Mouse (Mus musculus): Measurements from ENCODE around the gene Xcr1.

Gene Xcr1

DNA sequence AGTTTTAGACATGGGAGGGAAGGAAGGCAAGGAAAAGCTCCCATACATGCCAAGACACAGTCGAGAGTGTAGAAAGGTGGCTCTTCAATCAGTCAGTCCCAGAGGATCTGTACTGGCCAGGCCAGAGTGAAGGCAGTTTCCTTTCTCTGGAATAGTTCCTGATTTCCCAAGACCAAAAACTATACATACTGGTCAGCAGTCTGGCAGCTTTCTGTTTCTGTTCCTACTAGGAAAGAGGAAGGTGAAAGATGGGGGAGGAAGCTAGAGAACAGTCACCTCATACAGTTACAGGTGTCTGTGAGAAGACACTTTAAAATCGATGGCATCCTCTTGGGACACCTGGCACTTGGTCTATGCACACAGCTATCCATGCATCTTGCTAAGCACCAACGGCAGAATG is 46.4 kb downstream of the Xcr1 start:
- no peak for DNase-seq (ENCODE audit: low spot score in 2 of 2)

DNA sequence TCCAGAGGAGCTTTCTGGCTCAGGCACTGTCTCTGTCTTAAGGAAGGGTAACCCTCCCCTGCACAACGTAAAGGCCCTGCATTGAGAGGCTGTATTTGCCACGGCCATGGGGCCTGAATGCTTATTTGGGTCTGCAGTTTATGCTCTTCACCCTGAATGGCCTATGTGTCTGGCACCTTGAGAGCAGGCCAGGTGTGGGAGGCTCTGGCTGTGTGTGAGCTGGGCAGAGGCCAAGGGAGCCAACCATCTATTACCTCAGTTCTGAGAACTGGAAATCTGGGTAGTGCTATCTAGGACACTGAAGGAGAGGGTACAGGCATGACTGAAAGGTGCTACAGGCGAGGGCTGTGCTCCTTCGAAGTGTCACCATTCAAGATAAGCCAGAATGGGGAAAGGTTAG is 47.0 kb downstream of the Xcr1 start:
- no peak for DNase-seq (ENCODE audit: low spot score in 2 of 2)

DNA sequence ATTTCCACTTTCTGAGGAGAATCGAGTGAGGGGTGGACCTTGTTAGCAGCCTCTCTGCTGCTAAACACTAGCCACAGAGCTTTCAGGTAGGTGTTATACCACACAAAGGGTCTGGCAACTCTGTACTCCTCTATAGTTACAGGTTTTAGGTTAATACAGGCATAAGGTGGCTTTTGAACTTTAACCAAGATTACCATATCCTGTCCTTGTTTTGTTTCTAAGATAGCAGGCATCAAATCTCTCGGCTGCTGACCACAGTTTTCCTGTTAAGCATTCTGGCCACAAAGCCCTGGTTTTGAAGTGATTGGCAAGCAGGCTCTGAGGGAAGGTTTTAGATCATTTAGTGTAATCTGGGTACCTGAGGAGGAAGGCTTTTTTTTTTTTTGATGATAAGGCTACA is 47.5 kb downstream of the Xcr1 start:
- no peak for DNase-seq (ENCODE audit: low spot score in 2 of 2)

DNA sequence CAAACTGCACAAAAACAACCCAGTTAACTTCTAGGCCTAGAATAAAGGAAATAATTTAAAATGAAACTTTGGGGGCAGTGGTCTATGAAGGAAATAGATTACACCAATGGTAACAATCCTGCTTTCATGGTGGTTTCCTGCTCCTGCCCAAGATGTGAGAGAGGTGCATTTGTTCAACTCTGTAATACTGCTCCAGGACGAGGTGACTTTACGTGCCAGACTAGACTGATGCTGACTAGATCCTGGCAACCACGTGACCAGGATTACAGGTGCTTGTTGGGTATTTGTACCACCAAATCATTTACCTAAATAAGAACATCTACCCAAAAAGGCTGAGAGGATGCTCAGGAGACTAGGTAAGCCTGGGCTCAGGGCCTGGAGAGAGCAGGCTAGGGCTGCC is 50.0 kb downstream of the Xcr1 start:
- DNase-seq (ENCODE audit: low spot score in 2 of 2): no peak

DNA sequence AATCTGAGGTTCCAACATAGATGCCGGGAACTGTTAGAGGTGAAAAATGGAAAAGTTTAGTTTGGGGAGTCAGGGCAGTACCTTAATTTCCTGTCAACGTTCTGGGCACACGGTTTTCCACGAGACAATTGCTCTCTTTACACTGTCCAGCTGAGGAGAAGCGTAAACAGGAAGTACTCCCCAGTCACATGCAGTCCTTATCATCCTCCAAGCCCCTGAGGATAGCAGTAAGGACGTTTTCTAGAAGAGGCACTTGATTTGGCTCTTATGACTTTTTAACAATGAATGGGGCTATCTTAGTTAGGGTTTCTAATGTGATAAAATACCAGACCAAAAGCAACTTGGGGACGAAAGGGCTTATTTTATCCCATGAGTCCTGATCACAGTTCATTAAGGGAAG is 53.2 kb downstream of the Xcr1 start:
- DNase-seq (ENCODE audit: low spot score in 2 of 2): no peak

DNA sequence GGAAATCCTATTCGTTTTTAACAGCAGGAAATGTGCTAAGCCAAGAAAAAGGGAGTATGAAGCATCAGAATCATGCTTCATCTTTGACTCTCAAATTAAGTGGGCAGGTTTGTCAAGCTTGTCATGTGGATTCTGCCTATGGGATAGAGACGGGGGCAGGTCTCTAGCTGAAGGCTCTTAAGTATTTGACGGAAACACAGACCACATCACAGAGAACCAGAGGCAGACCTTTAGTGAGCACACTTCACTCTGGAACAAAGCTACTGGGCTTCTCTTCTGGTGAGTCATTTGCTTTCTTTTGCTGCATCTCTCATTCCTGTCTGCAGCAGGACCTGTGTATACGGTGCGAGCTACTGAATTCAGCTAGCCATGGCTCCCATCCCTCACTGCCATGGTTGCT is 55.6 kb downstream of the Xcr1 start, which contains the start of gene Cxcr6:
Gene Cxcr6 (plus strand): TSS at position 209 of the 400 bp plus-strand sequence.
- DNase-seq (ENCODE audit: low spot score in 2 of 2): no peak

DNA sequence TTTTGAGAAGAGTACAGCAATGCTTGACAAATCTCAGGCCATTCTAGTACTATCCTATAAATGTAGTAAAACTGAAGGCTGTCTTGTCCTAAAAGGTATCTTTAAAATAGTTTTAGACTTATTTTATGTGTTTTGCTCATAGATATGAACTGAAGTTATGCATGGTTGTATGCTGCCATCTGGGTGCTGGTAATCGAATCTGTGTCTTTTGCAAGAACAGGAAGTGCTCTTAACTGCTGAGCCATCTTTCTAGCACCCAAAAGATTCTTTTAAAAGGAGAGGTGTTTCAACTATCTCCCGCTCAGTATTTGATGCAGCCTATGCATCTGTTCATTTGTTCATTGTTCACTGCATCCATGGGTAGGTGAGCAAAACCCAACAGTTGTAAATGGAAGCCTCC is 56.6 kb downstream of the Xcr1 start:
- DNase-seq (ENCODE audit: low spot score in 2 of 2): no peak

DNA sequence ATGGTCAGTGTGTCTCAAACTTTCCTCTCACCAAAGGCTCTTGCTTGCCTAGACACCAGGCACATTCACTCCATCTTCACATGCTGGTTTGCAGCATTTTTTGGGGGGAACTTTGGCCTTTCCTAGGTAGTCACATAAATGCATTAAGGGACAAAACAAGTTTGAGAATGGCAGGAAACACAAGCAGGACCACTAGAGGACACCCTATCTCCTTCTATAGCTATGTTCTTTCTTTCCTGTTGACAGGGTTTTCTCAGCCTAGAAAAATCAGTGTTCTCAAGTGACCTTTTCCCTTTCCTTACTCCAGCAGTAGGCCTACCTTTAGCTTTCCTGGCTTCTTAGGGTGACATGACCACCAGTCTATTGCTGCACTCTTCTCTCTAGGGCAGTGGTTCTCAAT is 58.9 kb downstream of the Xcr1 start:
- DNase-seq (ENCODE audit: low spot score in 2 of 2): no peak

DNA sequence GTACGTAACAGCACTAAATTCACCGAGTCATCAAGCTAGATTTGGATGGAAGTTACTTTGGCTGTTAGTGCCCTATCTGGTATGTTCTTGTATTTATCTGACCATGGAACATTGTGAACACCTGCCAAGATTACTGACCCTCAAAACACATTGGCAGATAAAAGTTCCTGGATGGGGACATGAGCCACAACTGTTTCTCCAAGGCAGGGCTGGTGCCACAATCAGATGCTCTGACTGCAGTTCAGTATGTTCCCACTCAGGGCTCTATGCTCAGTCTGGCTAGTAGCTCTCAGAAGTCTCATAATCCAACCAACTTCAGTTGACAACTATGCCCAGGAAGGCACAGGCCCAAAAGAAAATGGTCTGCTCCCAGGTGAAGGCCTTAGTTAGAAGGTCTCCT is 59.4 kb downstream of the Xcr1 start:
- DNase-seq (ENCODE audit: low spot score in 2 of 2): no peak
